Comparison of ENCODE assay signal across 9 mouse cellular contexts in genomic region chr13:21996101-21996839, GRCm38 (mm10). TPM values are rescaled to one million over a fixed set of nuclear protein-coding genes. Genes with fewer than 3 reads are reported as not detected.
DNase-seq lines count a peak whose midpoint lies in the region; ATAC-seq and TF ChIP-seq lines count a peak whose summit lies in the region.
"Had no signal": no experiment of that assay in that cellular context is flagged by ENCODE, and none has a peak within 500 bp of the region (broad histone marks: within the 10 kb centered on the region; RNA-seq: fewer than 3 reads in every experiment).

No protein-coding gene starts in this region.

- peaks cover 50% of the 10 kb centered on the region for H3K27me3 ChIP-seq in lung, postnatal 0 days (replicated peaks; ENCODE audit: insufficient read depth, low read length)
- H3K27me3 ChIP-seq in embryonic facial prominence, embryonic 10.5 days (replicated peaks; ENCODE audit: low read depth, poor library complexity, severe bottlenecking), result peaks cover 61% of the 10 kb centered on the region
- peaks cover 71% of the 10 kb centered on the region for H3K27me3 ChIP-seq in intestine, postnatal 0 days (replicated peaks; ENCODE audit: control insufficient read depth, insufficient read depth, low read length)

- 4% methylated on average over 12 of the region's 12 CpGs for WGBS in lung, postnatal 0 days
- WGBS in embryonic facial prominence, embryonic 10.5 days, result 3% methylated on average over 12 of the region's 12 CpGs
- WGBS in intestine, postnatal 0 days, result 4% methylated on average over 12 of the region's 12 CpGs

- H3K4me3 ChIP-seq in lung, postnatal 0 days (ENCODE audit: low read depth, low read length), result peak overlapping the region; percentile 40; the same call in 1 of the 2 replicates
- H3K4me3 ChIP-seq in embryonic facial prominence, embryonic 10.5 days, result peak overlapping the region; percentile 59
- peak overlapping the region; percentile 37 for H3K4me3 ChIP-seq in intestine, postnatal 0 days (ENCODE audit: low read depth, low read length)

- H3K4me2 ChIP-seq in lung, postnatal 0 days (replicated peaks; ENCODE audit: low read depth, low read length), result 0 out of 2 replicates have a peak overlapping the region, but pooled peaks have one; percentile 59
- H3K4me2 ChIP-seq in intestine, postnatal 0 days (replicated peaks; ENCODE audit: low read depth), result peak overlapping the region; percentile 60

- no peak overlapping the region for H3K27ac ChIP-seq in lung, postnatal 0 days (ENCODE audit: low read length)
- no peak overlapping the region for H3K27ac ChIP-seq in embryonic facial prominence, embryonic 10.5 days (replicated peaks)
- no peak overlapping the region for H3K27ac ChIP-seq in intestine, postnatal 0 days (ENCODE audit: low read depth, low read length)

- TF ChIP-seq EP300 in lung, postnatal 0 days (IDR thresholded peaks at IDR 0.05), result no peak

- TF ChIP-seq CTCF in lung, postnatal 0 days (IDR thresholded peaks at IDR 0.05), result no peak
- no peak for TF ChIP-seq CTCF in intestine, postnatal 0 days (IDR thresholded peaks at IDR 0.05; ENCODE audit: low read depth)

- H3K36me3 ChIP-seq in lung, postnatal 0 days (ENCODE audit: insufficient read depth, low read length), result no peaks in the 10 kb centered on the region
- H3K36me3 ChIP-seq in embryonic facial prominence, embryonic 10.5 days (replicated peaks), result no peaks in the 10 kb centered on the region
- no peaks in the 10 kb centered on the region for H3K36me3 ChIP-seq in intestine, postnatal 0 days (ENCODE audit: control insufficient read depth, insufficient read depth)

- peak; percentile 46 for DNase-seq in lung, postnatal 0 days (ENCODE audit: low spot score)
- no peak for DNase-seq in lung, adult 18-20 months
- DNase-seq in embryonic facial prominence, embryonic 10.5 days (ENCODE audit: low spot score), result peak; percentile 81
- DNase-seq in neural tube, embryonic 10.5 days (ENCODE audit: extremely low spot score, low spot score), result peak; percentile 82
- DNase-seq in cerebellum, postnatal 36 days, result no peak
- DNase-seq in gastrocnemius, postnatal 36 days, result no peak
- DNase-seq in adrenal gland, postnatal 14 days, result no peak

- H3K9ac ChIP-seq in lung, postnatal 0 days (replicated peaks; ENCODE audit: low read depth), result no peak overlapping the region
- H3K9ac ChIP-seq in intestine, postnatal 0 days (ENCODE audit: low read depth, low read length), result no peak overlapping the region

- intact Hi-C loops in gastrocnemius, postnatal 36 days (cut with DNase I), result no loop called here

- H3K4me1 ChIP-seq in lung, postnatal 0 days (ENCODE audit: insufficient read depth, low read depth, low read length), result no peaks in the 10 kb centered on the region
- peaks cover 35% of the 10 kb centered on the region for H3K4me1 ChIP-seq in embryonic facial prominence, embryonic 10.5 days
- H3K4me1 ChIP-seq in intestine, postnatal 0 days (replicated peaks; ENCODE audit: control insufficient read depth, insufficient read depth, low read length), result no peaks in the 10 kb centered on the region

- no peaks in the 10 kb centered on the region for H3K9me3 ChIP-seq in lung, postnatal 0 days (ENCODE audit: low read length)
- H3K9me3 ChIP-seq in embryonic facial prominence, embryonic 10.5 days, result 0 out of 2 replicates have a peak, but pooled peaks cover under 1% of the 10 kb centered on the region
- 0 out of 2 replicates have a peak, but pooled peaks cover 3% of the 10 kb centered on the region for H3K9me3 ChIP-seq in intestine, postnatal 0 days (ENCODE audit: control insufficient read depth)

- no peak for ATAC-seq in lung, postnatal 0 days
- ATAC-seq in intestine, postnatal 0 days, result no peak

RNA-seq across cellular contexts. Expression of gene Prss16, which starts 13.3 kb away (rescaled TPM):
- polyA plus RNA-seq in lung, postnatal 0 days (2015; fragmentation: Nextera tagmentation; extraction: Ambion mirVana), result 0.62 and 1.1 TPM in 2 replicates
- 0.13 and 0.54 TPM in 2 replicates for polyA plus RNA-seq in embryonic facial prominence, embryonic 10.5 days (2016; fragmentation: Nextera tagmentation; extraction: Ambion mirVana)
- polyA plus RNA-seq in intestine, postnatal 0 days (2015; fragmentation: Nextera tagmentation; extraction: Ambion mirVana), result 4.0 and 4.1 TPM in 2 replicates
- total RNA-seq in gastrocnemius, postnatal 36 days (2021), result 1 to 10 TPM in 1 of 2 experiments, not detected in 1; 5.4 TPM
- 0.74 TPM in 1 of 2 replicates, not detected in the other for total RNA-seq in adrenal gland, postnatal 14 days (2021)

RNA-seq across cellular contexts. Expression of gene Pom121l2, which starts 15.3 kb away (rescaled TPM):
- not detected in 2 replicates for polyA plus RNA-seq in lung, postnatal 0 days (2015; fragmentation: Nextera tagmentation; extraction: Ambion mirVana)
- polyA plus RNA-seq in embryonic facial prominence, embryonic 10.5 days (2016; fragmentation: Nextera tagmentation; extraction: Ambion mirVana), result 0.06 TPM in 1 of 2 replicates, not detected in the other
- polyA plus RNA-seq in intestine, postnatal 0 days (2015; fragmentation: Nextera tagmentation; extraction: Ambion mirVana), result not detected in 2 replicates
- total RNA-seq in gastrocnemius, postnatal 36 days (2021), result not detected
- total RNA-seq in adrenal gland, postnatal 14 days (2021), result not detected in 2 replicates
- total RNA-seq: hematopoietic stem cell, adult 5-6 weeks had no signal

RNA-seq across cellular contexts. Expression of gene Hist1h2ah, which starts 39.1 kb away (rescaled TPM):
- 4.2 and 5.2 TPM in 2 replicates for polyA plus RNA-seq in lung, postnatal 0 days (2015; fragmentation: Nextera tagmentation; extraction: Ambion mirVana)
- 8.0 and 8.8 TPM in 2 replicates for polyA plus RNA-seq in embryonic facial prominence, embryonic 10.5 days (2016; fragmentation: Nextera tagmentation; extraction: Ambion mirVana)
- 3.4 and 5.3 TPM in 2 replicates for polyA plus RNA-seq in intestine, postnatal 0 days (2015; fragmentation: Nextera tagmentation; extraction: Ambion mirVana)
- total RNA-seq in gastrocnemius, postnatal 36 days (2021), result 10 to 100 TPM; 12.2 to 13.3 TPM
- 203 and 342 TPM in 2 replicates for total RNA-seq in adrenal gland, postnatal 14 days (2021)

RNA-seq across cellular contexts. Expression of gene Hist1h2bk, which starts 39.4 kb away (rescaled TPM):
- 0.45 and 0.81 TPM in 2 replicates for polyA plus RNA-seq in lung, postnatal 0 days (2015; fragmentation: Nextera tagmentation; extraction: Ambion mirVana)
- polyA plus RNA-seq in embryonic facial prominence, embryonic 10.5 days (2016; fragmentation: Nextera tagmentation; extraction: Ambion mirVana), result 8.5 and 10.0 TPM in 2 replicates
- polyA plus RNA-seq in intestine, postnatal 0 days (2015; fragmentation: Nextera tagmentation; extraction: Ambion mirVana), result 0.90 and 1.8 TPM in 2 replicates
- 10 to 100 TPM; 10.8 to 26.5 TPM for total RNA-seq in gastrocnemius, postnatal 36 days (2021)
- total RNA-seq in adrenal gland, postnatal 14 days (2021), result 207 and 301 TPM in 2 replicates

RNA-seq across cellular contexts. Expression of gene Hist1h4i, which starts 44.9 kb away (rescaled TPM):
- 4.1 and 4.6 TPM in 2 replicates for polyA plus RNA-seq in lung, postnatal 0 days (2015; fragmentation: Nextera tagmentation; extraction: Ambion mirVana)
- 37.1 and 38.7 TPM in 2 replicates for polyA plus RNA-seq in embryonic facial prominence, embryonic 10.5 days (2016; fragmentation: Nextera tagmentation; extraction: Ambion mirVana)
- polyA plus RNA-seq in intestine, postnatal 0 days (2015; fragmentation: Nextera tagmentation; extraction: Ambion mirVana), result 9.4 and 9.9 TPM in 2 replicates
- 10 to 100 TPM; 28.7 to 30.9 TPM for total RNA-seq in gastrocnemius, postnatal 36 days (2021)
- total RNA-seq in adrenal gland, postnatal 14 days (2021), result 104 and 144 TPM in 2 replicates

Comparison
In these comparisons a context has a peak if more than half of its experiments do, and no peak if none do; other contexts are left out.
1. DNase-seq: peak in lung, postnatal 0 days (single experiment), embryonic facial prominence, embryonic 10.5 days (single experiment) and neural tube, embryonic 10.5 days (single experiment); none in lung, adult 18-20 months (0 of 2), cerebellum, postnatal 36 days (0 of 2), gastrocnemius, postnatal 36 days (0 of 2) and adrenal gland, postnatal 14 days (single experiment).
2. Peak in every context shown above with its lines, with median percentiles within 50 percentile points of each other: H3K4me3 ChIP-seq.